Mouse (Mus musculus): ENCODE results near the gene Sept7.

DNA sequence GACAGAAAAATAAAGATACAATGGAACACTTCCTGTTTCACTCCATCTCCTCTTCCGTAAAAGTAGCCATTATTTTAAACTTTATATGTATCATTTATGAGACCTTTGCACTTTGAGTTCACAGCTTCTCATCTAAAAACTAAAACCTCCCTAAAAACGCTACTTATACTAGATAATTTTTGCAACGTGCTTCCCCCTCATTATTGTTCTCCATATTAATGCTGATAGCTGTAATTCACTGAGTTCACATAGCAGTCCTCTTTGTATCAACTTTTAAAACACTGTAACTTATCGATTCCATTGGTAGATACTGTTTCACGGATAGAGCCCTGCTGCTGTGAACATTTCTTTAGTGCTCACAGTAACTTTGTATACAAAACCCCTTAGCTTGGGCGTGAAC is 1.1 kb upstream of the Sept7 start:
- TF ChIP-seq TAL1 (IDR thresholded peaks at IDR 0.05; ENCODE audit: low read length), result no peak
- TF ChIP-seq GATA1 (IDR thresholded peaks at IDR 0.05; ENCODE audit: low read length), result no peak

Measured in erythroblast, embryonic 14.5 days (primary cell).